ENCODE assay signal across 8 mouse cellular contexts in genomic region chr10:34297980-34298753, GRCm38 (mm10). TPM values are rescaled to one million over a fixed set of nuclear protein-coding genes. Genes with fewer than 3 reads are reported as not detected.
A peak's percentile ranks its signal among the peaks of the same experiment; 100 is the strongest.
DNase-seq lines count a peak whose midpoint lies in the region; ATAC-seq and TF ChIP-seq lines count a peak whose summit lies in the region.

No protein-coding gene starts in this region.

- no peak for ATAC-seq in embryonic facial prominence, embryonic 14.5 days (ENCODE audit: low read depth)
- peak; percentile 54 for ATAC-seq in hindbrain, embryonic 11.5 days (ENCODE audit: low FRiP score)

- H3K9me3 ChIP-seq in ES-Bruce4 (replicated peaks; ENCODE audit: control insufficient read depth, insufficient read depth, low read length, poor library complexity, severe bottlenecking): no peaks in the 10 kb centered on the region
- no peaks in the 10 kb centered on the region for H3K9me3 ChIP-seq in embryonic facial prominence, embryonic 14.5 days (ENCODE audit: control insufficient read depth, low read length)
- no peaks in the 10 kb centered on the region for H3K9me3 ChIP-seq in hindbrain, embryonic 11.5 days (ENCODE audit: control insufficient read depth, low read length)

- H3K4me3 ChIP-seq in ES-Bruce4 (ENCODE audit: low read depth, low read length): peak overlapping the region; percentile 87
- H3K4me3 ChIP-seq in embryonic facial prominence, embryonic 14.5 days (ENCODE audit: low read depth, low read length): peak overlapping the region; percentile 72
- peak overlapping the region; percentile 74 for H3K4me3 ChIP-seq in hindbrain, embryonic 11.5 days (ENCODE audit: low read depth, low read length)

- no peaks in the 10 kb centered on the region for H3K36me3 ChIP-seq in ES-Bruce4 (ENCODE audit: control insufficient read depth, insufficient read depth, low read length, poor library complexity, severe bottlenecking)
- no peaks in the 10 kb centered on the region; the same call in 1 of the 2 replicates for H3K36me3 ChIP-seq in embryonic facial prominence, embryonic 14.5 days (ENCODE audit: control insufficient read depth, insufficient read depth, low read length)
- H3K36me3 ChIP-seq in hindbrain, embryonic 11.5 days (ENCODE audit: control insufficient read depth, insufficient read depth, low read length): no peaks in the 10 kb centered on the region

- WGBS in embryonic facial prominence, embryonic 14.5 days: 43% methylated on average over 25 of the region's 25 CpGs
- WGBS in hindbrain, embryonic 11.5 days: 42% methylated on average over 25 of the region's 25 CpGs

- H3K4me2 ChIP-seq in embryonic facial prominence, embryonic 14.5 days (ENCODE audit: low read depth, low read length): peak overlapping the region; percentile 84
- H3K4me2 ChIP-seq in hindbrain, embryonic 11.5 days (replicated peaks; ENCODE audit: low read depth, low read length): peak overlapping the region; percentile 52

- TF ChIP-seq EP300 in ES-Bruce4 (IDR thresholded peaks at IDR 0.05; ENCODE audit: insufficient read depth, low read depth, low read length): no peak

- peak; percentile 28 for DNase-seq in gastrocnemius, adult 18-20 months (ENCODE audit: low spot score)
- no peak for DNase-seq in gastrocnemius, postnatal 4 days (ENCODE audit: low spot score in 2 of 2)
- DNase-seq in embryonic facial prominence, embryonic 14.5 days (ENCODE audit: low spot score): no peak
- peak; percentile 60 for DNase-seq in hindbrain, embryonic 11.5 days (ENCODE audit: low spot score)
- peak; percentile 54 for DNase-seq in mesoderm, embryonic 11.5 days (ENCODE audit: low read depth, low spot score)
- DNase-seq in left cerebral cortex, adult 8-10 months (ENCODE audit: low spot score in 2 of 2): no peak
- DNase-seq in right cerebral cortex, postnatal 14 days: no peak

- TF ChIP-seq CTCF in ES-Bruce4 (IDR thresholded peaks at IDR 0.05; ENCODE audit: low read depth, low read length): no peak

- H3K27me3 ChIP-seq in ES-Bruce4 (ENCODE audit: control insufficient read depth, insufficient read depth, low read length, poor library complexity, severe bottlenecking): no peaks in the 10 kb centered on the region
- no peaks in the 10 kb centered on the region for H3K27me3 ChIP-seq in embryonic facial prominence, embryonic 14.5 days (replicated peaks; ENCODE audit: control insufficient read depth, insufficient read depth, low read length)
- H3K27me3 ChIP-seq in hindbrain, embryonic 11.5 days (ENCODE audit: control insufficient read depth, insufficient read depth, low read length): no peaks in the 10 kb centered on the region

- no peak overlapping the region for H3K9ac ChIP-seq in ES-Bruce4 (ENCODE audit: low read depth, poor library complexity, severe bottlenecking)
- H3K9ac ChIP-seq in embryonic facial prominence, embryonic 14.5 days (ENCODE audit: low read depth, low read length): peak overlapping the region; percentile 77
- H3K9ac ChIP-seq in hindbrain, embryonic 11.5 days (ENCODE audit: low read depth, low read length): peak overlapping the region; percentile 90

- no peak overlapping the region for H3K27ac ChIP-seq in ES-Bruce4 (ENCODE audit: insufficient read depth, low read length)
- H3K27ac ChIP-seq in embryonic facial prominence, embryonic 14.5 days (replicated peaks; ENCODE audit: low read depth, low read length): peak overlapping the region; percentile 91
- H3K27ac ChIP-seq in hindbrain, embryonic 11.5 days (ENCODE audit: low read depth, low read length): peak overlapping the region; percentile 94

- no peaks in the 10 kb centered on the region for H3K4me1 ChIP-seq in ES-Bruce4 (ENCODE audit: control insufficient read depth, insufficient read depth, low read length)
- H3K4me1 ChIP-seq in embryonic facial prominence, embryonic 14.5 days (ENCODE audit: control insufficient read depth, insufficient read depth, low read length): peaks cover 28% of the 10 kb centered on the region
- peaks cover 12% of the 10 kb centered on the region for H3K4me1 ChIP-seq in hindbrain, embryonic 11.5 days (replicated peaks; ENCODE audit: control insufficient read depth, insufficient read depth, low read length)

- TF ChIP-seq POLR2A in ES-Bruce4 (IDR thresholded peaks at IDR 0.05; ENCODE audit: insufficient read depth, low read length): no peak

RNA-seq across cellular contexts. Expression of gene Tspyl4, which starts 0.9 kb away (rescaled TPM):
- total RNA-seq in gastrocnemius, adult 18-20 months (2021): 1 to 10 TPM; 1.6 to 2.2 TPM
- total RNA-seq in gastrocnemius, postnatal 4 days (2021): 1 to 10 TPM; 2.3 to 2.8 TPM
- 1.2 and 1.8 TPM in 2 replicates for polyA plus RNA-seq in ES-Bruce4 (2011; ENCODE audit: insufficient read depth, insufficient read length, low read depth, missing spikeins)
- 11.8 and 12.0 TPM in 2 replicates for polyA plus RNA-seq in embryonic facial prominence, embryonic 14.5 days (2014; fragmentation: Nextera tagmentation; extraction: Ambion mirVana)
- polyA plus RNA-seq in hindbrain, embryonic 11.5 days (2014; fragmentation: Nextera tagmentation; extraction: Ambion mirVana): 31.0 and 38.7 TPM in 2 replicates
- 100 to 1,000 TPM; 388 to 444 (median 418) TPM for total RNA-seq in left cerebral cortex, adult 8-10 months (2022)

RNA-seq across cellular contexts. Expression of gene Tspyl1, which starts 16.2 kb away (rescaled TPM):
- 10 to 100 TPM; 57.0 to 58.7 TPM for total RNA-seq in gastrocnemius, adult 18-20 months (2021)
- total RNA-seq in gastrocnemius, postnatal 4 days (2021): 10 to 100 TPM; 49.7 to 51.0 TPM
- polyA plus RNA-seq in ES-Bruce4 (2011; ENCODE audit: insufficient read depth, insufficient read length, low read depth, missing spikeins): 35.3 and 36.8 TPM in 2 replicates
- polyA plus RNA-seq in embryonic facial prominence, embryonic 14.5 days (2014; fragmentation: Nextera tagmentation; extraction: Ambion mirVana): 43.8 and 45.7 TPM in 2 replicates
- 80.5 and 82.8 TPM in 2 replicates for polyA plus RNA-seq in hindbrain, embryonic 11.5 days (2014; fragmentation: Nextera tagmentation; extraction: Ambion mirVana)
- 100 to 1,000 TPM; 159 to 186 (median 174) TPM for total RNA-seq in left cerebral cortex, adult 8-10 months (2022)

Comparison
In these comparisons a context has a peak if more than half of its experiments do, and no peak if none do; other contexts are left out.
1. DNase-seq: peak in gastrocnemius, adult 18-20 months (single experiment), hindbrain, embryonic 11.5 days (single experiment) and mesoderm, embryonic 11.5 days (single experiment); none in gastrocnemius, postnatal 4 days (0 of 2), embryonic facial prominence, embryonic 14.5 days (single experiment), left cerebral cortex, adult 8-10 months (0 of 2) and right cerebral cortex, postnatal 14 days (single experiment).
2. RNA of gene Tspyl4, which starts 0.9 kb away (total RNA-seq): 388 to 444 TPM in left cerebral cortex, adult 8-10 months; 2.3 to 2.8 TPM in gastrocnemius, postnatal 4 days and 1.6 to 2.2 TPM in gastrocnemius, adult 18-20 months; every median in the first group is over 100 times any median in the second.
3. Peak in every context shown above with its lines, with median percentiles within 50 percentile points of each other: H3K4me3 ChIP-seq.